Mouse (Mus musculus): ENCODE measurements around the gene Sugt1. TPM values are rescaled to one million over a fixed set of nuclear protein-coding genes. Genes with fewer than 3 reads are reported as not detected.

Sugt1 gene
- polyA plus RNA-seq, 1 experiment = 10.6 TPM

DNA sequence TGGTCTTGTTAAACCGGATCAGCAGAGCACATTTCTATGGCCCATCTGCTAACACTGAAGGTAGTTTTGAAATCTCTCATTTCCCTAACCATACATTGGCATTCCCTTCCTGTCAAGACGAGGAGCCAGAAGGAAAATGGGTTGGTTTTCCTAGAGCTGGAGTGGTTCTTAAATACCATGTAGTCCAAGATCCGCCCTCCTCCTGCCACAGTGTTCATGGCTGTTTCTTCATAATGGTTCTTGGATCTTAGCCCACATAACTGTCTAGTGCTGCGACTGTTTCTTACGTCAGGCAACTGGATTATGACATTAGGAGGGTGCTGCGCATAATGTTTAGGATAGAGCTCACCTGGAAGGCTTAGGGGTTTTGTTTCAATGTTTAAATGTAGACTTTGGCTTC, 44.8 kb downstream of the Sugt1 start:
- WGBS = 90% methylated on average over 6 of the region's 6 CpGs
- DNase-seq = no peak
- Histone ChIP-seq H3K4me3 (ENCODE audit: insufficient read depth, low read depth, low read length) (no peak overlapping the region), H3K4me1 (ENCODE audit: control insufficient read depth, insufficient read depth, low read length) (no peaks in the 10 kb centered on the region), H3K36me3 (ENCODE audit: control insufficient read depth, insufficient read depth, low read length) (peaks cover 5% of the 10 kb centered on the region), H3K27me3 (replicated peaks; ENCODE audit: control insufficient read depth, insufficient read depth, low read length) (no peaks in the 10 kb centered on the region), H3K27ac (ENCODE audit: insufficient read depth, low read depth, low read length) (no peak overlapping the region)
- TF ChIP-seq CTCF (conservative IDR thresholded peaks at IDR 0.05; ENCODE audit: insufficient read depth, insufficient read length, low read depth, low read length) (no peak), POLR2A (IDR thresholded peaks at IDR 0.05; ENCODE audit: low read depth, low read length) (no peak)

DNA sequence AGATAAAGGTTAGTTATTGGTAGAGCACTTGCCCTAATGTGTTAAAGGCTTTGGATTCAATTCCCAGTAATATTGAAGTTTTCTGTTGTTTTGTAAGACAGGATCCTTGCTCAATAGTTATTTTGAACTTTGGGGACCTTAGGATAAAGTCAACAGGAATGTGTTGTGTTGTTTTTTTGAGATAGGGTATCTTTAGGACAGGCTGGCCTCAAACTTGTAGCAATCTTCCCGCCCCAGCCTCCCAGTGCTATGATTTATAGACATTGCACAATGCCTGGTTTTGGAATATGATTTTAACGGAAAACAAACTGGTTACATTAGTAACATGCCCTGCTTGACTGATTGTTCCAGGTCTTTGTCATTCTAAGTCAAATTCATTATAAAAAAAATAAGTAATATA, 45.7 kb downstream of the Sugt1 start:
- Histone ChIP-seq H3K27me3 (replicated peaks; ENCODE audit: control insufficient read depth, insufficient read depth, low read length) (no peaks in the 10 kb centered on the region), H3K27ac (ENCODE audit: insufficient read depth, low read depth, low read length) (no peak overlapping the region), H3K4me3 (ENCODE audit: insufficient read depth, low read depth, low read length) (no peak overlapping the region), H3K4me1 (ENCODE audit: control insufficient read depth, insufficient read depth, low read length) (no peaks in the 10 kb centered on the region), H3K36me3 (ENCODE audit: control insufficient read depth, insufficient read depth, low read length) (peaks cover 3% of the 10 kb centered on the region)
- WGBS = 81% methylated on average over 2 of the region's 2 CpGs
- DNase-seq = peak; percentile 54
- TF ChIP-seq CTCF (conservative IDR thresholded peaks at IDR 0.05; ENCODE audit: insufficient read depth, insufficient read length, low read depth, low read length) (no peak), POLR2A (IDR thresholded peaks at IDR 0.05; ENCODE audit: low read depth, low read length) (no peak)

DNA sequence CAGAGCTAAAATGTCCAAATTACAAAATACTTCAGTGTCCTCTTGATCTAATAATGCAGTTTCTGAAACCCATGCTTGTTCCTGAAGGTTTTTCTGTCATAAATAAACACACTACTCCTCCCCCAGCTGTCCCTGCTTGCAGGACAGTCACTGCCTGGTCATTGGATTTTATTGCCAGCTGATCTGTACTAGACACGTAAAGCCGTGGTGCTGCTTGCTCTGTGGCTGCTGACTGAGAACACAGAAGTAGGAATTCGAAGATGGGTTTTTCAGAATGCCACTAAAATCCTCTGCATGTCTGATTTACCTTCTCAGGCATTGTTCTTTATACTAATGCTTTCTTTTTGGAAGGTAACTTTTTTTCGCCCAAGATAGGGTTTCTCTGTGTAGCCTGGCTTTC, 49.3 kb downstream of the Sugt1 start:
- WGBS = 43% methylated on average over 4 of the region's 4 CpGs
- H3K27ac ChIP-seq (ENCODE audit: insufficient read depth, low read depth, low read length) = no peak overlapping the region

DNA sequence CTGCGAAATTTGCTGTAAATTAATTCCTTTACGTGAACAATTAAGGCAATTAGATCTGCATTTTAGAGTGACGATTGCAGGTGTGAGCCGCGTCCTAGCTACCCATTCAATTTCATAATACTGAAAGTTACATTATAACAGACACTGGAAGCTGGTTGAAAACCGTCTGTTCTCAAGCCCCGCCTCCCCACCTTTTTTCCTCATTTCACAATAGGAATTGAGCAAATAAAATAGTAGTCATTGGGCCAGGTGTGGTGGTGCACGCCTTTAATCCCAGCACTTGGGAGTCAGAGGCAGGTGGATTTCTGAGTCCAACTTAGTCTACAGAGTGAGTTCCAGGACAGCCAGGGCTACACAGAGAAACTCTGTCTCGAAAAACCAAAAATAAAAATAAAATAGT, 54.6 kb downstream of the Sugt1 start:
- H3K4me3 ChIP-seq (ENCODE audit: insufficient read depth, low read depth, low read length) = no peak overlapping the region
- 78% methylated on average over 9 of the region's 9 CpGs for WGBS
- TF ChIP-seq CTCF (conservative IDR thresholded peaks at IDR 0.05; ENCODE audit: insufficient read depth, insufficient read length, low read depth, low read length) (no peak), POLR2A (IDR thresholded peaks at IDR 0.05; ENCODE audit: low read depth, low read length) (no peak)

More for the DNA sequence above, 49.3 kb downstream of the Sugt1 start:
- Histone ChIP-seq H3K4me1 (ENCODE audit: control insufficient read depth, insufficient read depth, low read length) (no peaks in the 10 kb centered on the region), H3K4me3 (ENCODE audit: insufficient read depth, low read depth, low read length) (no peak overlapping the region), H3K27me3 (replicated peaks; ENCODE audit: control insufficient read depth, insufficient read depth, low read length) (no peaks in the 10 kb centered on the region), H3K36me3 (ENCODE audit: control insufficient read depth, insufficient read depth, low read length) (no peaks in the 10 kb centered on the region)
- DNase-seq = peak; percentile 30
- TF ChIP-seq POLR2A (IDR thresholded peaks at IDR 0.05; ENCODE audit: low read depth, low read length) (no peak), CTCF (conservative IDR thresholded peaks at IDR 0.05; ENCODE audit: insufficient read depth, insufficient read length, low read depth, low read length) (no peak)

DNA sequence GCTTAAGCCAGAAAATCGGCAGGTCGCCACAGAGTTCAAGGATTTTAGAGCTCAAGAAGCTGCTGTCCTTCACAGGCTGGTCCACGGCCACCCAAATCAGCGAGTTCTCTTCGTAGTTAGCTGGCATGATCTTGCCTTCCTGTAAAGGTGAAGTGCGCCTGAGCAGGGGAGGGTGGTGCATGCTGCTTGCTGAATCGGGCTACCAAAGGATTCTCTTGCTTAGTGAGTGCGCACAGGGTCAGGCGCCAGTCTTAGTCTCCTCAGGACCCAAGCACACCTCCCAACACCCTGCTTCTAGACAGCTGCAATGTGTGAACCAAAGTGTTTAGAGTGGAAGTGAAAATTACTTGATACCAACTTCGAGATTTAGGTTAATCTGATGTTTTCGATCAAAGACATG, 57.9 kb downstream of the Sugt1 start:
- 33% methylated on average over 11 of the region's 11 CpGs for WGBS
- Histone ChIP-seq H3K36me3 (ENCODE audit: control insufficient read depth, insufficient read depth, low read length) (no peaks in the 10 kb centered on the region), H3K4me1 (ENCODE audit: control insufficient read depth, insufficient read depth, low read length) (no peaks in the 10 kb centered on the region), H3K4me3 (ENCODE audit: insufficient read depth, low read depth, low read length) (no peak overlapping the region), H3K27ac (ENCODE audit: insufficient read depth, low read depth, low read length) (no peak overlapping the region), H3K27me3 (replicated peaks; ENCODE audit: control insufficient read depth, insufficient read depth, low read length) (no peaks in the 10 kb centered on the region)
- no peak for DNase-seq
- no peak for TF ChIP-seq POLR2A (IDR thresholded peaks at IDR 0.05; ENCODE audit: low read depth, low read length)
- TF ChIP-seq CTCF (conservative IDR thresholded peaks at IDR 0.05; ENCODE audit: insufficient read depth, insufficient read length, low read depth, low read length) = no peak

More for the DNA sequence above, 54.6 kb downstream of the Sugt1 start:
- no peaks in the 10 kb centered on the region for H3K4me1 ChIP-seq (ENCODE audit: control insufficient read depth, insufficient read depth, low read length)
- no peak overlapping the region for H3K27ac ChIP-seq (ENCODE audit: insufficient read depth, low read depth, low read length)
- no peaks in the 10 kb centered on the region for H3K27me3 ChIP-seq (replicated peaks; ENCODE audit: control insufficient read depth, insufficient read depth, low read length)
- DNase-seq = no peak
- no peaks in the 10 kb centered on the region for H3K36me3 ChIP-seq (ENCODE audit: control insufficient read depth, insufficient read depth, low read length)

DNA sequence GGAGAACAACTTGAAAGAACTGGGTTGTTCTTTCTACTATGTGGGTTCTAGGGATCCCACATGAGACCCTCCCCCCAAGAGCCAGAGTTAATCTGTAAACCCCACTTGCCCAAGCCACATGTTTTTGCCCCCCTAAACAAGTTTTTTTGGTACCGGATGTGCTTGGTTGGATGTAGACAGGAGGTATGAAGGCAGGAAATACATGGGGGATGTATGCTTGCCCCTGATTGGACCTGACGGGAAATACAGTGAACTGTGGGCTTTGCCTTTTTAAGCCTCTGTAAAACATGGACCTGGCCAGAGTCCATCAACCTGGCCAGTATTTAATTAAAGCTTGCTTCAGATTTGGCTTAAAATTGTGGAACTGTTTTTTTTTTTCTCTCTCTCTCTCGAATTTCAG, 62.2 kb downstream of the Sugt1 start:
- Histone ChIP-seq H3K27me3 (replicated peaks; ENCODE audit: control insufficient read depth, insufficient read depth, low read length) (no peaks in the 10 kb centered on the region), H3K4me1 (ENCODE audit: control insufficient read depth, insufficient read depth, low read length) (no peaks in the 10 kb centered on the region), H3K27ac (ENCODE audit: insufficient read depth, low read depth, low read length) (no peak overlapping the region), H3K36me3 (ENCODE audit: control insufficient read depth, insufficient read depth, low read length) (no peaks in the 10 kb centered on the region), H3K4me3 (ENCODE audit: insufficient read depth, low read depth, low read length) (no peak overlapping the region)
- TF ChIP-seq POLR2A (IDR thresholded peaks at IDR 0.05; ENCODE audit: low read depth, low read length) = no peak
- no peak for TF ChIP-seq CTCF (conservative IDR thresholded peaks at IDR 0.05; ENCODE audit: insufficient read depth, insufficient read length, low read depth, low read length)
- WGBS = 33% methylated on average over 3 of the region's 3 CpGs
- no peak for DNase-seq

- no peak for DNase-seq
- Histone ChIP-seq H3K27me3 (replicated peaks; ENCODE audit: control insufficient read depth, insufficient read depth, low read length) (no peaks in the 10 kb centered on the region), H3K36me3 (ENCODE audit: control insufficient read depth, insufficient read depth, low read length) (no peaks in the 10 kb centered on the region), H3K27ac (ENCODE audit: insufficient read depth, low read depth, low read length) (no peak overlapping the region), H3K4me3 (ENCODE audit: insufficient read depth, low read depth, low read length) (no peak overlapping the region), H3K4me1 (ENCODE audit: control insufficient read depth, insufficient read depth, low read length) (no peaks in the 10 kb centered on the region)
- 53% methylated on average over 4 of the region's 4 CpGs for WGBS
- TF ChIP-seq POLR2A (IDR thresholded peaks at IDR 0.05; ENCODE audit: low read depth, low read length) = no peak
- TF ChIP-seq CTCF (conservative IDR thresholded peaks at IDR 0.05; ENCODE audit: insufficient read depth, insufficient read length, low read depth, low read length) = no peak
Observed at GRCm38 (mm10) chr14:79652654-79653053, 65.2 kb downstream of the Sugt1 start.

DNA sequence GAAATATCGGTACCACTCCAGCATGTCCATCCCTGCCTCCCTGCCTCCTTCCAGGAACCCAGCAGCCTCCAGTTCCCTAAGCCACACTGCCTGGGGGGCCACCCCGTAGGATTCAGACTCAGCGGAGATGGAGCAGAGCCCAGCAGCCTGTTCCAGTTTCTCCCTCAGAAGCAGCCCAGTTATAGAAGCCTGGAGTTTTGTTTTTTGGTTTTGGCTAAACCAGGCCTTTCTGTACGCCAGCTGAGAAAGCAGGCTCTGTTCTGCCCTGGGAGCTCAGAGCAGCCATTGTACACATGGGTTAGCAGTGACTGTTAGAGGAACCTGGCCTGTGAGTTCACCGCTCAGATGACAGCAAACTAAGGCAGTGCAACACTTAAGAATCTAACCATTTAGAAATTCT, 70.8 kb downstream of the Sugt1 start:
- WGBS = 73% methylated on average over 5 of the region's 5 CpGs
- TF ChIP-seq POLR2A (IDR thresholded peaks at IDR 0.05; ENCODE audit: low read depth, low read length) (no peak), CTCF (conservative IDR thresholded peaks at IDR 0.05; ENCODE audit: insufficient read depth, insufficient read length, low read depth, low read length) (no peak)
- DNase-seq = no peak
- Histone ChIP-seq H3K36me3 (ENCODE audit: control insufficient read depth, insufficient read depth, low read length) (no peaks in the 10 kb centered on the region), H3K27ac (ENCODE audit: insufficient read depth, low read depth, low read length) (no peak overlapping the region), H3K4me3 (ENCODE audit: insufficient read depth, low read depth, low read length) (no peak overlapping the region), H3K4me1 (ENCODE audit: control insufficient read depth, insufficient read depth, low read length) (no peaks in the 10 kb centered on the region), H3K27me3 (replicated peaks; ENCODE audit: control insufficient read depth, insufficient read depth, low read length) (no peaks in the 10 kb centered on the region)
